Mouse (Mus musculus) cerebellum, adult 8-10 months (tissue): ENCODE data around the gene Fbxo21.

Source experiments
- DNase-seq: peaks from one replicate; pipeline ENCODE4 v3.0.0; 2022

The Fbxo21 gene

GRCm38 (mm10) chr5:117980921-117981320 is 4.4 kb downstream of the Fbxo21 start:
- DNase-seq, result no peak

GRCm38 (mm10) chr5:117981943-117982342 is 5.4 kb downstream of the Fbxo21 start:
- no peak for DNase-seq

- DNase-seq, result no peak
Measured at GRCm38 (mm10) chr5:117986327-117986726, 9.8 kb downstream of the Fbxo21 start.

- no peak for DNase-seq
Measured at GRCm38 (mm10) chr5:117987891-117988290, 11.4 kb downstream of the Fbxo21 start.

GRCm38 (mm10) chr5:117988367-117988766 is 11.8 kb downstream of the Fbxo21 start:
- no peak for DNase-seq

- DNase-seq, result no peak
Measured at GRCm38 (mm10) chr5:117989773-117990172, 13.2 kb downstream of the Fbxo21 start.

- DNase-seq, result no peak
Measured at GRCm38 (mm10) chr5:117990957-117991356, 14.4 kb downstream of the Fbxo21 start.

GRCm38 (mm10) chr5:117993550-117993949 is 17.0 kb downstream of the Fbxo21 start:
- DNase-seq, result no peak

GRCm38 (mm10) chr5:117995372-117995901 is 18.9 kb downstream of the Fbxo21 start:
- peak; percentile 51 for DNase-seq

- no peak for DNase-seq
Measured at GRCm38 (mm10) chr5:117995911-117996310, 19.4 kb downstream of the Fbxo21 start.

- DNase-seq, result no peak
Measured at GRCm38 (mm10) chr5:117996581-117996980, 20.1 kb downstream of the Fbxo21 start.

- DNase-seq, result no peak
Measured at GRCm38 (mm10) chr5:117997434-117997970, 21.0 kb downstream of the Fbxo21 start.

- no peak for DNase-seq
Measured at GRCm38 (mm10) chr5:117999061-117999460, 22.5 kb downstream of the Fbxo21 start.

- DNase-seq, result no peak
Measured at GRCm38 (mm10) chr5:117999584-117999983, 23.1 kb downstream of the Fbxo21 start.

- DNase-seq, result peak; percentile 82
Measured at GRCm38 (mm10) chr5:118002059-118002458, 25.5 kb downstream of the Fbxo21 start.

- peak; percentile 80 for DNase-seq
Measured at GRCm38 (mm10) chr5:118004619-118005018, 28.1 kb downstream of the Fbxo21 start.

GRCm38 (mm10) chr5:118005728-118006127 is 29.2 kb downstream of the Fbxo21 start:
- peak; percentile 75 for DNase-seq

- DNase-seq, result no peak
Measured at GRCm38 (mm10) chr5:118008344-118008743, 31.8 kb downstream of the Fbxo21 start.

GRCm38 (mm10) chr5:118010872-118011271 is 34.3 kb downstream of the Fbxo21 start:
- DNase-seq, result no peak

- no peak for DNase-seq
Measured at GRCm38 (mm10) chr5:118011796-118012195, 35.3 kb downstream of the Fbxo21 start.

- DNase-seq, result peak; percentile 78
Measured at GRCm38 (mm10) chr5:118015028-118015427, 38.5 kb downstream of the Fbxo21 start.

- DNase-seq, result no peak
Measured at GRCm38 (mm10) chr5:118015669-118016068, 39.1 kb downstream of the Fbxo21 start.

- no peak for DNase-seq
Measured at GRCm38 (mm10) chr5:118017527-118017926, 41.0 kb downstream of the Fbxo21 start.

- DNase-seq, result no peak
Measured at GRCm38 (mm10) chr5:118019905-118020304, 43.4 kb downstream of the Fbxo21 start.

GRCm38 (mm10) chr5:118023053-118023452 is 46.5 kb downstream of the Fbxo21 start:
- DNase-seq, result no peak
